10 mouse cellular contexts compared by ENCODE assay signal in the genomic region with DNA sequence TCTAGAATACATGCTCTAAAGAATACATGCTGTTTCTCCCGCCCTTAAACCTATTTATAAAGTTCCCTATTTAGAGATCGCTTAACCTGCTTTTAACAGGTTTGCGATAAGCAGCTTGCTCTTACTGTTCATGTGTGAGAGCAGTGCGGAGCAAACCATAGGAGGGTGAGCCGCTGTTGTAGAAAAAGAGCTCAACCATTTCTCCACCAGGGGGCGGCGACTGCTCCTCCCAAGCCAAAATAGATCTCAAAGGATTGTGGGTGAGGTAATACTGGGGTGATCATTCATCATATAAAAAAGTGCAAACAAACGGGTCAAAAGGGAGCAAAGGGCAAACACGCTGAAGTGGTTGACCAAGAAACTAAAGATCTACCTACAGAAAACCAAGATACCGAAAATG. TPM values are rescaled to one million over a fixed set of nuclear protein-coding genes. Genes with fewer than 3 reads are reported as not detected.
DNase-seq lines count a peak whose midpoint lies in the region; ATAC-seq and TF ChIP-seq lines count a peak whose summit lies in the region.
"Had no signal": no experiment of that assay in that cellular context is flagged by ENCODE, and none has a peak within 500 bp of the region (broad histone marks: within the 10 kb centered on the region; RNA-seq: fewer than 3 reads in every experiment).

No protein-coding gene starts in this region.

- H3K27ac ChIP-seq in intestine, postnatal 0 days (ENCODE audit: low read depth, low read length), result no peak overlapping the region
- H3K27ac ChIP-seq in intestine, embryonic 15.5 days, result no peak overlapping the region

- ATAC-seq in intestine, postnatal 0 days, result no peak
- ATAC-seq in intestine, embryonic 15.5 days, result no peak
- no peak for ATAC-seq in megakaryocyte, adult 5-6 weeks (ENCODE audit: poor library complexity, severe bottlenecking)
- ATAC-seq: activated CD4-positive, CD25-positive, alpha-beta regulatory T cell, adult 4 months; intestine, embryonic 16.5 days had no signal

- peak; percentile 57 for TF ChIP-seq CTCF in intestine, postnatal 0 days (IDR thresholded peaks at IDR 0.05; ENCODE audit: low read depth)

- H3K4me1 ChIP-seq in intestine, postnatal 0 days (replicated peaks; ENCODE audit: control insufficient read depth, insufficient read depth, low read length), result no peaks in the 10 kb centered on the region
- no peaks in the 10 kb centered on the region for H3K4me1 ChIP-seq in intestine, embryonic 15.5 days (replicated peaks)

- H3K27me3 ChIP-seq in intestine, postnatal 0 days (replicated peaks; ENCODE audit: control insufficient read depth, insufficient read depth, low read length), result no peaks in the 10 kb centered on the region
- no peaks in the 10 kb centered on the region for H3K27me3 ChIP-seq in intestine, embryonic 15.5 days (replicated peaks)

- no peak overlapping the region for H3K9ac ChIP-seq in intestine, postnatal 0 days (ENCODE audit: low read depth, low read length)
- H3K9ac ChIP-seq in intestine, embryonic 15.5 days, result no peak overlapping the region

- H3K36me3 ChIP-seq in intestine, postnatal 0 days (ENCODE audit: control insufficient read depth, insufficient read depth), result no peaks in the 10 kb centered on the region; the same call in 1 of the 2 replicates
- no peaks in the 10 kb centered on the region for H3K36me3 ChIP-seq in intestine, embryonic 15.5 days

- no peaks in the 10 kb centered on the region for H3K9me3 ChIP-seq in intestine, postnatal 0 days (ENCODE audit: control insufficient read depth)
- no peaks in the 10 kb centered on the region for H3K9me3 ChIP-seq in intestine, embryonic 15.5 days

- H3K4me2 ChIP-seq in intestine, postnatal 0 days (replicated peaks; ENCODE audit: low read depth), result no peak overlapping the region
- H3K4me2 ChIP-seq in intestine, embryonic 15.5 days (replicated peaks), result no peak overlapping the region

- WGBS in intestine, postnatal 0 days, result 76% methylated on average over 10 of the region's 10 CpGs
- 71% methylated on average over 10 of the region's 10 CpGs for WGBS in intestine, embryonic 15.5 days

- H3K4me3 ChIP-seq in intestine, postnatal 0 days (ENCODE audit: low read depth, low read length), result no peak overlapping the region
- no peak overlapping the region for H3K4me3 ChIP-seq in intestine, embryonic 15.5 days (replicated peaks)

- peak; percentile 17 for DNase-seq in 3T3-L1 (ENCODE audit: low read depth, low spot score)
- peak; percentile 11 for DNase-seq in CD4-positive helper T cell, adult 2 months (ENCODE audit: low read depth, low spot score)
- peak; percentile 2 to 18 for DNase-seq in kidney, postnatal 4 days
- DNase-seq in layer of hippocampus, postnatal 25 days (ENCODE audit: extremely low spot score in 1 of 2, low spot score in 1 of 2), result no peak
- no peak for DNase-seq in frontal cortex, adult 2 months (ENCODE audit: extremely low spot score in 1 of 2, low spot score in 1 of 2)

RNA-seq across cellular contexts. Expression of a gene that starts 5.0 kb away (rescaled TPM):
- 0.78 and 1.2 TPM in 2 replicates for polyA plus RNA-seq in intestine, postnatal 0 days (2015; fragmentation: Nextera tagmentation; extraction: Ambion mirVana)
- 2.7 and 4.5 TPM in 2 replicates for polyA plus RNA-seq in intestine, embryonic 15.5 days (2015; fragmentation: Nextera tagmentation; extraction: Ambion mirVana)
- 3.9 and 5.8 TPM in 2 replicates for total RNA-seq in megakaryocyte, adult 5-6 weeks (2015)
- 4.1 and 4.8 TPM in 2 replicates for total RNA-seq in megakaryocyte, adult 5-6 weeks (2017)
- 1 to 10 TPM in 1 of 2 experiments, not detected in 1; 1.2 TPM for total RNA-seq in layer of hippocampus, postnatal 25 days (2021)
- 0.14 TPM in 1 of 2 replicates, not detected in the other for polyA plus RNA-seq in frontal cortex, adult 2 months (2012; rRNA removed)

RNA-seq across cellular contexts. Expression of a gene that starts 34.7 kb away (rescaled TPM):
- 8.5 and 9.2 TPM in 2 replicates for polyA plus RNA-seq in intestine, postnatal 0 days (2015; fragmentation: Nextera tagmentation; extraction: Ambion mirVana)
- 19.8 and 21.4 TPM in 2 replicates for polyA plus RNA-seq in intestine, embryonic 15.5 days (2015; fragmentation: Nextera tagmentation; extraction: Ambion mirVana)
- total RNA-seq in megakaryocyte, adult 5-6 weeks (2015), result 16.2 and 22.1 TPM in 2 replicates
- total RNA-seq in megakaryocyte, adult 5-6 weeks (2017), result 7.0 and 9.4 TPM in 2 replicates
- total RNA-seq in layer of hippocampus, postnatal 25 days (2021), result 10 to 100 TPM; 27.2 to 32.2 TPM
- polyA plus RNA-seq in frontal cortex, adult 2 months (2012; rRNA removed), result 24.8 and 26.2 TPM in 2 replicates

Comparison
In these comparisons a context has a peak if more than half of its experiments do, and no peak if none do; other contexts are left out.
1. DNase-seq: peak in 3T3-L1 (single experiment), CD4-positive helper T cell, adult 2 months (single experiment) and kidney, postnatal 4 days (2 of 2); none in layer of hippocampus, postnatal 25 days (0 of 2) and frontal cortex, adult 2 months (0 of 2).